Mouse (Mus musculus): ENCODE results near the gene Gcnt3.

DNA sequence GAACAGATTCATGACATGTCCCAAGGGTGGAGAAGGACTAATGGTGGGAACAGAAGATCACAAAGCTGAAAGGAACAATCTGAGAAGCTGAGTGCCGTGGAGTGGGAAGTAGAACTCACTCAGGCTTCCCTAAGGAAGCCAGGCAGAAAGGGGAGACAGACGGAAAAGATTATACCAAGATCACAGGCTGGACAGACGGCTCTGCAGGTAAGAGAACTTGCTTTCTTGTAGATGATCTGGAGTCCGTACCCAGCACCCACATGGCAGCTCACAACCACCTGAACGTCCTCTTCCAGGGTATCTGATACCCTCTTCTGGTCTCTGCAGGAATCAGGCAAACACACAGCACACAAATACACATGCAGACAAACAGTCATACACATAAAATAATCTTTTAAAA, 51.3 kb downstream of the Gcnt3 start:
- TF ChIP-seq CTCF (IDR thresholded peaks at IDR 0.05; ENCODE audit: control insufficient read depth, insufficient read depth, insufficient read length) = no peak
- TF ChIP-seq MYOG (IDR thresholded peaks at IDR 0.05; ENCODE audit: control insufficient read depth, extremely low read depth, insufficient read length) = no peak
- no peak for TF ChIP-seq MAX (IDR thresholded peaks at IDR 0.05)
- TF ChIP-seq USF1 (IDR thresholded peaks at IDR 0.05; ENCODE audit: low read depth) = no peak
- no peak for TF ChIP-seq FOSL1 (IDR thresholded peaks at IDR 0.05; ENCODE audit: insufficient read depth, low read length, poor library complexity, severe bottlenecking)
- TF ChIP-seq CEBPB (IDR thresholded peaks at IDR 0.05; ENCODE audit: low read depth) = no peak

All from C2C12 (cell line).